Mouse (Mus musculus) embryonic fibroblast, embryonic 13.5 days (primary cell): Measurements from ENCODE around the gene Grb7.

Experiments
- CTCF ChIP-seq: IDR thresholded peaks from 2 replicates; pipeline ENCODE4 v1.5.1; 2011; ENCODE audit warnings: mild to moderate bottlenecking, control low read depth, low read length, moderate library complexity, borderline replicate concordance; ENCODE audit not compliant: insufficient read depth
- POLR2A ChIP-seq: IDR thresholded peaks from 2 replicates; pipeline ENCODE4 v1.6.1; 2011; ENCODE audit warnings: low read depth, mild to moderate bottlenecking, control low read depth, low read length, moderate library complexity

GRCm38 (mm10) chr11:98418273-98418672, 27.9 kb upstream of the Grb7 start:
- TF ChIP-seq POLR2A (no peak), CTCF (no peak)
